12 mouse cellular contexts compared by ENCODE assay signal in the genomic region with DNA sequence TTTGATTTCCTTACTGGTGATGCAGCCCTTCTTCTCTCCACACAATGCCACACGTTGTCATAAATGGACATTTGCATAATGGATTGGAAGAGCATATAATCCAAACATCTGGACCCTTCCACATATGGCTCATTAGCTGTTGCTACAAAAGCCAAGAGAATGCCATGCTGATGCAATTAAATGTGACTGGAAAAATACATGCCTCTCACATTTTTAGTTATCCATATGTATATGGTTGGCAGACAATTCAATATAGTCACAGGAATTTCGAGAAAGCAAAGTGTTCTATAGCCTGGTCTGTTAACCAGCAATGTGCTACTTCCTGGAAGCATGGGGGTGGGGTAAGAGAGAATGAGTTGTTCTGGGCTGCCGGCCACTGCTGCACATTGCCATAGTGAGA.
A peak's percentile ranks its signal among the peaks of the same experiment; 100 is the strongest.
DNase-seq lines count a peak whose midpoint lies in the region; ATAC-seq lines count a peak whose summit lies in the region.
"Had no signal": no experiment of that assay in that cellular context is flagged by ENCODE, and none has a peak within 500 bp of the region (broad histone marks: within the 10 kb centered on the region; RNA-seq: fewer than 3 reads in every experiment).

No protein-coding gene starts in this region.

- no peak overlapping the region for H3K27ac ChIP-seq in intestine, embryonic 15.5 days
- H3K27ac ChIP-seq: embryonic facial prominence, embryonic 12.5 days; liver, embryonic 14.5 days had no signal

- peak; percentile 10 for DNase-seq in layer of hippocampus, adult 11-12 months (ENCODE audit: low spot score)
- no peak for DNase-seq in layer of hippocampus, adult 9-10 months (ENCODE audit: low spot score)
- DNase-seq in brain, embryonic 18.5 days (ENCODE audit: low read depth, low spot score): peak; percentile 66
- peak; percentile 11 for DNase-seq in forelimb bud, embryonic 11.5 days (ENCODE audit: low read depth, low spot score)
- DNase-seq in lung, postnatal 4 days: peak; percentile 9 to 34
- no peak for DNase-seq in gastrocnemius, adult 18-20 months (ENCODE audit: low spot score)
- no peak for DNase-seq in left cerebral cortex, adult 8-10 months (ENCODE audit: low spot score in 2 of 2)
- DNase-seq: kidney, postnatal 14 days; thymus, adult 18-20 months had no signal

- H3K4me2 ChIP-seq in intestine, embryonic 15.5 days (replicated peaks): no peak overlapping the region
- H3K4me2 ChIP-seq: embryonic facial prominence, embryonic 12.5 days had no signal

- H3K27me3 ChIP-seq in intestine, embryonic 15.5 days (replicated peaks): no peaks in the 10 kb centered on the region
- H3K27me3 ChIP-seq: embryonic facial prominence, embryonic 12.5 days had no signal

- no peak overlapping the region for H3K4me3 ChIP-seq in intestine, embryonic 15.5 days (replicated peaks)
- H3K4me3 ChIP-seq: embryonic facial prominence, embryonic 12.5 days had no signal

- no peaks in the 10 kb centered on the region for H3K36me3 ChIP-seq in intestine, embryonic 15.5 days
- H3K36me3 ChIP-seq: embryonic facial prominence, embryonic 12.5 days had no signal

- WGBS in intestine, embryonic 15.5 days: 37% methylated on average over 3 of the region's 3 CpGs

- no peaks in the 10 kb centered on the region for H3K4me1 ChIP-seq in intestine, embryonic 15.5 days (replicated peaks)
- H3K4me1 ChIP-seq: embryonic facial prominence, embryonic 12.5 days had no signal

- H3K9me3 ChIP-seq in intestine, embryonic 15.5 days: no peaks in the 10 kb centered on the region
- H3K9me3 ChIP-seq: embryonic facial prominence, embryonic 12.5 days had no signal

- H3K9ac ChIP-seq in intestine, embryonic 15.5 days: no peak overlapping the region
- H3K9ac ChIP-seq: embryonic facial prominence, embryonic 12.5 days; liver, embryonic 14.5 days had no signal

- ATAC-seq in intestine, embryonic 15.5 days: no peak

Comparison
In these comparisons a context has a peak if more than half of its experiments do, and no peak if none do; other contexts are left out.
1. DNase-seq: peak in layer of hippocampus, adult 11-12 months (single experiment), brain, embryonic 18.5 days (single experiment), forelimb bud, embryonic 11.5 days (single experiment) and lung, postnatal 4 days (2 of 2); none in layer of hippocampus, adult 9-10 months (single experiment), gastrocnemius, adult 18-20 months (single experiment) and left cerebral cortex, adult 8-10 months (0 of 2).